Mouse (Mus musculus) midbrain, embryonic 16.5 days (tissue): ENCODE measurements at regions not wholly inside any gene's neighbourhood (a gene's known extent, or its start where the extent isn't known, plus 50 kb on each side); places are given as distances from the start of the nearest gene placed in this dataset.

Experiments used
- ATAC-seq: fragments of 200-750 bp; cut with Nextera tagmentation; 2 replicates; pipeline ENCODE4 v1.8.0; 2017; ENCODE audit warnings: moderate TSS enrichment
- H3K27ac ChIP-seq: fragments of 300-500 bp; sonication (generic); 2 replicates; pipeline ENCODE4 v1.5.1; 2014; ENCODE audit warnings: mild to moderate bottlenecking, low read length, mixed read lengths
- H3K27me3 ChIP-seq: fragments of 300-500 bp; sonication (generic); 2 replicates; pipeline ENCODE4 v1.6.1; 2014; ENCODE audit warnings: low read depth, low read length, mixed read lengths; ENCODE audit not compliant: control insufficient read depth, insufficient read depth
- H3K36me3 ChIP-seq: fragments of 300-500 bp; sonication (generic); 2 replicates; pipeline ENCODE4 v1.6.1; 2014; ENCODE audit warnings: mild to moderate bottlenecking, low read length, moderate library complexity, mixed read lengths; ENCODE audit not compliant: control insufficient read depth, insufficient read depth
- H3K4me1 ChIP-seq: fragments of 300-500 bp; sonication (generic); 2 replicates; pipeline ENCODE4 v1.6.1; 2014; ENCODE audit warnings: mild to moderate bottlenecking, low read length, mixed read lengths; ENCODE audit not compliant: control insufficient read depth, insufficient read depth
- H3K4me2 ChIP-seq: fragments of 300-500 bp; sonication (generic); 2 replicates; pipeline ENCODE4 v1.6.1; 2014; ENCODE audit warnings: mild to moderate bottlenecking, low read length, mixed read lengths
- H3K4me3 ChIP-seq: fragments of 300-500 bp; sonication (generic); 2 replicates; pipeline ENCODE4 v1.5.1; 2014; ENCODE audit warnings: low read depth, mild to moderate bottlenecking, low read length, moderate library complexity, mixed read lengths
- H3K9ac ChIP-seq: fragments of 300-500 bp; sonication (generic); 2 replicates; pipeline ENCODE4 v1.6.1; 2014; ENCODE audit warnings: low read depth, low read length, mixed read lengths
- H3K9me3 ChIP-seq: fragments of 300-500 bp; sonication (generic); replicated peaks from 2 replicates; pipeline ENCODE4 v1.6.1; 2014; ENCODE audit warnings: mild to moderate bottlenecking, low read length, mixed read lengths; ENCODE audit not compliant: control insufficient read depth, poor library complexity, severe bottlenecking
- WGBS: fragments of 180-500 bp; shearing (Covaris S2); extraction: QIAGEN DNeasy Blood & Tissue Kit; methylation state at CpG from one replicate; pipeline ENCODE4 v1.1.7; 2014; 5-methylcytosine and 5-hydroxymethylcytosine counted together

- Histone ChIP-seq H3K27ac (no peak overlapping the region), H3K9ac (no peak overlapping the region), H3K9me3 (no peaks in the 10 kb centered on the region), H3K4me1 (0 out of 2 replicates have a peak, but pooled peaks cover 3% of the 10 kb centered on the region), H3K4me3 (no peak overlapping the region), H3K36me3 (no peaks in the 10 kb centered on the region), H3K27me3 (no peaks in the 10 kb centered on the region), H3K4me2 (peak overlapping the region; percentile 23; the same call in 1 of the 2 replicates)
- peak; percentile 82 for ATAC-seq
- 31% methylated on average over 8 of the region's 8 CpGs for WGBS
Observed at GRCm38 (mm10) chr13:85639376-85640229, 350.7 kb upstream of the Rasa1 start.

GRCm38 (mm10) chr13:85629506-85630175, 340.7 kb upstream of the Rasa1 start:
- Histone ChIP-seq H3K27ac (no peak overlapping the region), H3K36me3 (no peaks in the 10 kb centered on the region), H3K27me3 (no peaks in the 10 kb centered on the region), H3K4me2 (no peak overlapping the region), H3K9ac (no peak overlapping the region), H3K4me1 (no peaks in the 10 kb centered on the region), H3K9me3 (no peaks in the 10 kb centered on the region; the same call in 1 of the 2 replicates), H3K4me3 (no peak overlapping the region)
- no peak for ATAC-seq
- WGBS: 85% methylated on average over 4 of the region's 4 CpGs
